20 mouse cellular contexts compared by ENCODE assay signal in the genomic region with DNA sequence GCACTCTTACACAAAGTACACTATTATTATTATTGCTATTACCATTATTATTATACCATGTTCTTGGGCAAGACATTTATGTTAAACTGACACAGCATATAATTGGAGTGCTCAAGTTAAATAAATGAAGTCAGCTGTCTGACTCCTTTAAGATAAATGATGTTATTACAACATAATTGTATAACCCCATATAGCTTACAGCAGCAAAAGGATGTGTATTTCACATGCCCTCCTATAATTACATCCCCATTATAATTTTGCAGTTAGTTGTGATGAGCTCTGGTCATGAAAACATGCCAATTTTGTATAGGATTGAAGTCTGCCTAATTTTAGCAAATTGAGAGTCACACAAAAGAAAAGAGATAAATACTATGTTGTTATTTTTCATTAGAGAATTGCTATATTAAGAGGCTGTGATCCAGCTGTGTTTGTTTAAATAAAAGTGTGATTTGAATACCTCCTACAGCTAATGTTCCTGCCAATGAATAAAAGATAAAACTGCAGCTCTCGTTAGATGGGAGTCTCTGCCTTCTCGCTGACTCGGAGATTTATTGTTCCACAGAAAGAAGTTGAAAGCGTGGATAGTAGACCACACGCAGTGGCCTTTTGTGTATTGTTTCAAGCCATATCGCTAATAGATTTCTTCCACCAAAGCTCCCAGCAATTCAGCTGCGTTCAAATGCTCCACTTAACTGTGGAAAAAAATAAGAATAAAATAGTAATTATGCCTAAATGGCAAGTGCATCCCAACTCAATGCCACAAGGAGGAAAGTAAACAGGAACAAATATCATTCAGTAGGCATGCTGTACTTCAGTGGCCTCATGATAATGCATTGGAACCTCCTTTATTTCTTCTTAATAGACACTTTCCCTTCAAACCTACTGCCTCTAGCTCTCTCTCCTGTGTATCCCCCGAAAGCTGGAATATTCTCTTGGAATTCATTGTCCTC.
DNase-seq lines count a peak whose midpoint lies in the region; ATAC-seq lines count a peak whose summit lies in the region.
"Had no signal": no experiment of that assay in that cellular context is flagged by ENCODE, and none has a peak within 500 bp of the region (broad histone marks: within the 10 kb centered on the region; RNA-seq: fewer than 3 reads in every experiment).

No protein-coding gene starts in this region.

- 0 out of 2 replicates have a peak, but pooled peaks have one; percentile 56 for ATAC-seq in midbrain, embryonic 16.5 days
- ATAC-seq in hindbrain, embryonic 16.5 days, result peak; percentile 45
- ATAC-seq: CD4-positive, CD25-positive, alpha-beta regulatory T cell, adult 4 months had no signal

- H3K27me3 ChIP-seq in midbrain, embryonic 16.5 days (ENCODE audit: control insufficient read depth, insufficient read depth, low read depth, low read length), result no peaks in the 10 kb centered on the region
- H3K27me3 ChIP-seq in midbrain, embryonic 10.5 days (ENCODE audit: low read depth, poor library complexity, severe bottlenecking), result no peaks in the 10 kb centered on the region
- no peaks in the 10 kb centered on the region for H3K27me3 ChIP-seq in hindbrain, embryonic 16.5 days (replicated peaks; ENCODE audit: control insufficient read depth, insufficient read depth, low read length)
- H3K27me3 ChIP-seq: embryonic facial prominence, embryonic 13.5 days; heart, embryonic 15.5 days; limb, embryonic 15.5 days had no signal

- H3K27ac ChIP-seq in midbrain, embryonic 16.5 days (ENCODE audit: low read length), result no peak overlapping the region
- no peak overlapping the region for H3K27ac ChIP-seq in midbrain, embryonic 10.5 days (replicated peaks)
- H3K27ac ChIP-seq in hindbrain, embryonic 16.5 days (ENCODE audit: low read depth, low read length), result no peak overlapping the region
- H3K27ac ChIP-seq: embryonic facial prominence, embryonic 13.5 days; heart, embryonic 15.5 days; limb, embryonic 15.5 days had no signal

- H3K4me2 ChIP-seq in midbrain, embryonic 16.5 days (ENCODE audit: low read length), result no peak overlapping the region
- no peak overlapping the region for H3K4me2 ChIP-seq in hindbrain, embryonic 16.5 days (ENCODE audit: low read length)
- H3K4me2 ChIP-seq: embryonic facial prominence, embryonic 13.5 days; heart, embryonic 15.5 days; limb, embryonic 15.5 days had no signal

- peak; percentile 5 for DNase-seq in embryo, embryonic 11 days
- no peak for DNase-seq in embryo, embryonic 10.5 days (ENCODE audit: low spot score)
- no peak for DNase-seq in midbrain, embryonic 10.5 days (ENCODE audit: low spot score)
- DNase-seq in retina, embryonic 14.5 days (ENCODE audit: low spot score), result peak; percentile 56
- DNase-seq in yolk sac, embryonic 10.5 days (ENCODE audit: low spot score), result no peak
- no peak for DNase-seq in cerebellum, postnatal 14 days
- DNase-seq: cerebellum, postnatal 36 days; heart, adult 11 months; kidney, adult 2 months; kidney, postnatal 25 days; lung, postnatal 4 days; spleen, adult 18-20 months; thymus, adult 18-20 months had no signal

- peaks cover 3% of the 10 kb centered on the region; the same call in 1 of the 2 replicates for H3K4me1 ChIP-seq in midbrain, embryonic 16.5 days (ENCODE audit: control insufficient read depth, insufficient read depth, low read length)
- H3K4me1 ChIP-seq in midbrain, embryonic 10.5 days, result no peaks in the 10 kb centered on the region
- H3K4me1 ChIP-seq in hindbrain, embryonic 16.5 days (ENCODE audit: control insufficient read depth, insufficient read depth, low read depth, low read length), result no peaks in the 10 kb centered on the region
- H3K4me1 ChIP-seq: limb, embryonic 15.5 days had no signal

- H3K9me3 ChIP-seq in midbrain, embryonic 16.5 days (replicated peaks; ENCODE audit: control insufficient read depth, low read length, poor library complexity, severe bottlenecking), result no peaks in the 10 kb centered on the region
- H3K9me3 ChIP-seq in midbrain, embryonic 10.5 days (replicated peaks), result no peaks in the 10 kb centered on the region
- no peaks in the 10 kb centered on the region for H3K9me3 ChIP-seq in hindbrain, embryonic 16.5 days (ENCODE audit: control insufficient read depth, low read length)
- H3K9me3 ChIP-seq: embryonic facial prominence, embryonic 13.5 days; heart, embryonic 15.5 days; limb, embryonic 15.5 days had no signal

- H3K36me3 ChIP-seq in midbrain, embryonic 16.5 days (ENCODE audit: control insufficient read depth, insufficient read depth, low read length), result no peaks in the 10 kb centered on the region
- H3K36me3 ChIP-seq in midbrain, embryonic 10.5 days, result no peaks in the 10 kb centered on the region
- H3K36me3 ChIP-seq in hindbrain, embryonic 16.5 days (ENCODE audit: control insufficient read depth, insufficient read depth, low read length), result no peaks in the 10 kb centered on the region
- H3K36me3 ChIP-seq: embryonic facial prominence, embryonic 13.5 days; G1E; heart, embryonic 15.5 days; limb, embryonic 15.5 days had no signal

- WGBS in midbrain, embryonic 16.5 days, result 19% methylated on average over 8 of the region's 8 CpGs
- WGBS in midbrain, embryonic 10.5 days, result 64% methylated on average over 8 of the region's 8 CpGs
- WGBS in hindbrain, embryonic 16.5 days, result 18% methylated on average over 8 of the region's 8 CpGs

- no peak overlapping the region for H3K9ac ChIP-seq in midbrain, embryonic 16.5 days (ENCODE audit: low read depth, low read length)
- no peak overlapping the region for H3K9ac ChIP-seq in hindbrain, embryonic 16.5 days (ENCODE audit: low read depth, low read length)
- H3K9ac ChIP-seq: embryonic facial prominence, embryonic 13.5 days; heart, embryonic 15.5 days; limb, embryonic 15.5 days had no signal

- H3K4me3 ChIP-seq in midbrain, embryonic 16.5 days (ENCODE audit: low read depth, low read length), result no peak overlapping the region
- H3K4me3 ChIP-seq in midbrain, embryonic 10.5 days, result no peak overlapping the region
- no peak overlapping the region for H3K4me3 ChIP-seq in hindbrain, embryonic 16.5 days (ENCODE audit: low read length)
- H3K4me3 ChIP-seq: embryonic facial prominence, embryonic 13.5 days; heart, embryonic 15.5 days; limb, embryonic 15.5 days had no signal

Comparison
In these comparisons a context has a peak if more than half of its experiments do, and no peak if none do; other contexts are left out.
1. DNase-seq: peak in embryo, embryonic 11 days (single experiment) and retina, embryonic 14.5 days (single experiment); none in embryo, embryonic 10.5 days (single experiment), midbrain, embryonic 10.5 days (single experiment), yolk sac, embryonic 10.5 days (single experiment) and cerebellum, postnatal 14 days (0 of 2).